Mouse (Mus musculus): ENCODE results near the gene Ppil1. TPM values are rescaled to one million over a fixed set of nuclear protein-coding genes. Genes with fewer than 3 reads are reported as not detected.

The Ppil1 gene
- polyA plus RNA-seq, 1 experiment from 2014 or later = 151 TPM

DNA sequence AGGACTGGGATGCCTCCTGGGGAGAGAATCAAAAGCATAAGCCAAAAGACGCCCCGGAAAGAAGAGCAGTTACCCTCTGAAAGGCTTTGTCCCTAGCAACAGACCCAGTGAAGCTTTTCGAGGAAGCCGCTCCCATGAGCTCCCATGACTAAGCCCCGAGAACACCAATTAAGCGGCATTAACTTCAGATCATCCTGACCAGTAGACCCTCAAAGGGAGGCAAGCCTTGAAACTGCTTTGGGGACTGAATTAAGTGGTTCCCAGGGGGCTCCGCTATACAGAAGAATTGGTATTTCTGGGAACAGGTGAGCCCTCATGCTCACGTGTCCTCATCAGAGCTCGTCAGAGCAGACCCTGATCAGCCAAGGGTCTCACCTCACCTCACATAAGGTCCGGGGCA, 49.3 kb downstream of the Ppil1 start:
- 0 out of 2 replicates have a peak overlapping the region, but pooled peaks have one; percentile 35 for H3K9ac ChIP-seq
- ATAC-seq = no peak
- peak overlapping the region; percentile 47; the same call in 1 of the 2 replicates for H3K4me2 ChIP-seq

DNA sequence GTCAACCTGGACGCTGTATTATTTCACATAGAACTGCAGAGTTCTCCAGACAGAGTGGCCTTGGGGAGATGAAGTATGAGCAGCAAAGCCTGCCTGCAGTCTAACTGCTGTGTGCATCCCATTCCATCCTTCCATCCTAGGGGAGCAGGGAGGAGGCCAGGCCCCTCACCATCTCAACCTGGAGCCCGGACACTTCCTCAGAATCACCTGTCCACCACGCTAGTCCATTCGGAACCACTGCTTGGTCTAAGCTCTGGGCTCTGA, 49.9 kb downstream of the Ppil1 start:
- peak; percentile 23; the same call in 1 of the 2 replicates for ATAC-seq
- Histone ChIP-seq H3K36me3 (ENCODE audit: poor library complexity, severe bottlenecking) (no peaks in the 10 kb centered on the region), H3K9ac (peak overlapping the region; percentile 35; the same call in 1 of the 2 replicates), H3K9me3 (replicated peaks) (no peaks in the 10 kb centered on the region), H3K27me3 (0 out of 2 replicates have a peak, but pooled peaks cover 3% of the 10 kb centered on the region), H3K4me2 (peak overlapping the region; percentile 47), H3K4me3 (no peak overlapping the region), H3K4me1 (peaks cover 40% of the 10 kb centered on the region), H3K27ac (peak overlapping the region; percentile 66)
- WGBS = 27% methylated on average over 4 of the region's 4 CpGs

More for the DNA sequence above, 49.3 kb downstream of the Ppil1 start:
- WGBS = 6% methylated on average over 10 of the region's 10 CpGs
- Histone ChIP-seq H3K4me3 (no peak overlapping the region), H3K9me3 (replicated peaks) (no peaks in the 10 kb centered on the region), H3K27me3 (0 out of 2 replicates have a peak, but pooled peaks cover 3% of the 10 kb centered on the region), H3K4me1 (peaks cover 40% of the 10 kb centered on the region), H3K27ac (peak overlapping the region; percentile 66), H3K36me3 (ENCODE audit: poor library complexity, severe bottlenecking) (no peaks in the 10 kb centered on the region)

DNA sequence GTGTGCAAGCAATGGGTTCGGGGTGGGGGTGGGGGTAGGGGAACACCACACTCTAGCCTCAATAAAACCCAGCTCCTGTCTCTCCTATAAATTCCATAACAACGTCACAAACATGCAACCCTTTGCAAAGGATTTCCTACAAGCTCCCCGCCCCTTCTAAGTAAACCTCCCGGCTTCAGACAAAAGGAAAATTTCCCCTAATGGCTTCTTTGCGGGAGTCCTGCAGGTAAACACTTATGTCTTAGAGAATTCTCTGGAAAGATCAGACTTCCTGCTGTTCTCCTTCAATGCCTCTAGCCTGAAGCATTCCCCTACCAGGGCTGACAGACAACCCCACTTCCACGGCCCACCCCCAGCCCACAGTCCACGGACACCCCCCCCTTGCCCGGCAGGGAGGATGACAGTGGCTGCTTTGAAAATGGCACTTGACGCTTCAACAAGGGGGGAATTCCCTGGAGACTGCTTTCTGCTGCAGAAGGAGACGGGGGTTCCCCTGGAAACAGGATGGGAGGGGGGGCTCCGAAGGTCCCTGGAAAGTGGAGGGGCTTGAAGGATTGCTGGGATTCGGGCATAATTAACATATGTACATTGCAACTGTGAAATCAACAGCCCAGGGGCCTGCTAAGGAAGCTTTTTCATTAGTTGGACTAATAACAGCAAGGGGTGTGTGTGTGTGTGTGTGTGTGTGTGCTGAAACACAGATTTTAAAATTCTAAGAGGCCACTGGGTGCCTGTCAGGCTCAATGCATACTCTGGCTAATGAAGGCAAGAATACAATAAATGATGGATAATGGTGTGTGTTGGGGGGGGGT, 50.4 kb downstream of the Ppil1 start:
- peak; percentile 64 for ATAC-seq
- peaks cover 40% of the 10 kb centered on the region for H3K4me1 ChIP-seq
- peak overlapping the region; percentile 66 for H3K27ac ChIP-seq
- peak overlapping the region; percentile 35; the same call in 1 of the 2 replicates for H3K9ac ChIP-seq
- no peaks in the 10 kb centered on the region for H3K36me3 ChIP-seq (ENCODE audit: poor library complexity, severe bottlenecking)
- H3K4me2 ChIP-seq = peak overlapping the region; percentile 47
- H3K4me3 ChIP-seq = no peak overlapping the region
- H3K27me3 ChIP-seq = 0 out of 2 replicates have a peak, but pooled peaks cover 3% of the 10 kb centered on the region
- 2% methylated on average over 12 of the region's 12 CpGs for WGBS
- no peaks in the 10 kb centered on the region for H3K9me3 ChIP-seq (replicated peaks)

DNA sequence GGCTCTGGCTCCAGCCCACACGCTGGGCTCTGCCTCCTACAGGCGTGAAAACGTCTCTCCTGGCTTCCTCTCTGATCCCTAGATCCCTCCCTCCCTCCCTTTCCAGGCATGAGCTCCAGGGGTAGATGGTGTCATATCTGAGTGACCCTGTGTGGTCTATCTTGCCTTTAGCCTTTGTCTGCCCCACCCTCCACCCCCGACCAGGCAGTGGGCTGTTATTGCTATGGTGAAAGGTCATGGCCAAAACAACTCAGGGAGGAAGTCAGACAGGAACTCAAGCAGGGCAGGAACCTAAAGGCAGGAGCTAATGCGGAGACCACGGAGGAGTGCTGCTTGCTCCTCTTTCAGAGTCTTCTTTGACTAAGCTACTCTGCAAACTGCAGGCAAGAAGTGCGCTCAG, 52.1 kb downstream of the Ppil1 start:
- no peak for ATAC-seq
- Histone ChIP-seq H3K27me3 (0 out of 2 replicates have a peak, but pooled peaks cover 3% of the 10 kb centered on the region), H3K4me3 (no peak overlapping the region), H3K27ac (no peak overlapping the region), H3K4me1 (peaks cover 40% of the 10 kb centered on the region), H3K9ac (no peak overlapping the region), H3K36me3 (ENCODE audit: poor library complexity, severe bottlenecking) (no peaks in the 10 kb centered on the region), H3K4me2 (no peak overlapping the region), H3K9me3 (replicated peaks) (no peaks in the 10 kb centered on the region)
- WGBS = 57% methylated on average over 7 of the region's 7 CpGs

DNA sequence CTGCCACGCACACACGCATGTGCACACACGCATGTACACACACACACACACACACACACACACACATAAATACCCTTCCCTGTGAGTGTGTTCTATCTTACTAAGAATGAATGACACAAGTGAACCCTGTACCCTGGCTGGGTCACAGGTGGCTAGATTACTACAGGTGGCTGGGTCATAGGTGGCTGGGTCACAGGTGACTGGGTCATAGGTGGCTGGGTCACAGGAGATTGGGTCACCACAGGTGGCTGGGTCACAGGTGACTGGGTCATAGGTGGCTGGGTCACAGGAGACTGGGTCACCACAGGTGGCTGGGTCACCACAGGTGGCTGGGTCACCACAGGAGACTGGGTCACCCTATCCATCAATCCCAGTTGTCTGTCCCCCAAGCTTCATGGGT, 53.9 kb downstream of the Ppil1 start:
- 97% methylated on average over 3 of the region's 3 CpGs for WGBS
- no peak overlapping the region for H3K4me2 ChIP-seq
- H3K4me3 ChIP-seq = no peak overlapping the region
- H3K9me3 ChIP-seq (replicated peaks) = no peaks in the 10 kb centered on the region
- peaks cover 25% of the 10 kb centered on the region for H3K4me1 ChIP-seq
- no peak overlapping the region for H3K9ac ChIP-seq
- H3K36me3 ChIP-seq (ENCODE audit: poor library complexity, severe bottlenecking) = no peaks in the 10 kb centered on the region
- no peaks in the 10 kb centered on the region for H3K27me3 ChIP-seq
- H3K27ac ChIP-seq = no peak overlapping the region
- no peak for ATAC-seq

DNA sequence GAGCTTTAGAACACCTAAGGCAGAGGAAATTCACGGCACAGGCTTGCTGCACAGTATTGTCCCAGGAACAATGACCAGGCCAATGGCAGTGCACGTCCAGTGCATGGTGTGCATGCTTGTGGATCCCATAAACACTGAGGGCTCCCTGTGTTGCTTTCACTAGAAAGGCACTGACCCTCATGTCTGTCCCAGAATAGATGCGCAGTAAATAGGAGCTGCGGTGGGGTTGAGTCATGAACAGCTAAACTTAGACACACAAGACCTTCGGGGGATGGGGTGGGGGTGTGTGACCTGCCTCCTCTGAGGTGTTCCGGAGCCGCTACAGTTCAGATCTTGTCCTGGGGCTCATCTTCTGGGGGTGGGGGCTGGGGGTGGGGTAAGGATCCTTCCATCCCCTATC, 57.9 kb downstream of the Ppil1 start:
- Histone ChIP-seq H3K4me2 (no peak overlapping the region), H3K27ac (no peak overlapping the region), H3K9me3 (replicated peaks) (no peaks in the 10 kb centered on the region), H3K27me3 (no peaks in the 10 kb centered on the region), H3K4me3 (no peak overlapping the region), H3K9ac (no peak overlapping the region), H3K4me1 (no peaks in the 10 kb centered on the region), H3K36me3 (ENCODE audit: poor library complexity, severe bottlenecking) (no peaks in the 10 kb centered on the region)
- 81% methylated on average over 7 of the region's 7 CpGs for WGBS
- ATAC-seq = no peak

DNA sequence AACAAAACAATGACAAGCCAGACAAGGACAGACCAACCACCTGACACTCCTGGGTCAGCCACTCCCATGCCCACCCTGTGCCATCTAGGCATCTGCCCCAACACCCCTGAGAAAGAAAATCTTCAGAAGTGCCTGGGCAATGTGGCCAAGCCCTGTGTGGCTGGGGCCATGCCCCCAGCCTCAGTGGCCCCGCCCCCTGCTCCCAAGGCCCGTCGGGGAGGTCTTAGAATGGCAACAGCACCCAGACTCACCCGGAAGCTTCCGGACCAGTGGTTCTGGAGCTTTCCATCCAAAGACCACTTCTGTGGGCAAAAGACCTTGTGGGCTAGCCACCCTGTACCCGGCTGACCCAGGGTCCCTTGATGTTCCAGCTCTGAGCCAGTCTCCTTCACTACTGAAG, 61.4 kb downstream of the Ppil1 start:
- 90% methylated on average over 6 of the region's 6 CpGs for WGBS
- no peak overlapping the region for H3K27ac ChIP-seq
- no peaks in the 10 kb centered on the region for H3K9me3 ChIP-seq (replicated peaks)
- H3K4me2 ChIP-seq = no peak overlapping the region
- no peaks in the 10 kb centered on the region for H3K27me3 ChIP-seq
- no peak for ATAC-seq
- no peak overlapping the region for H3K9ac ChIP-seq
- peaks cover 12% of the 10 kb centered on the region for H3K4me1 ChIP-seq
- no peaks in the 10 kb centered on the region for H3K36me3 ChIP-seq (ENCODE audit: poor library complexity, severe bottlenecking)
- no peak overlapping the region for H3K4me3 ChIP-seq

Other genes starting within 250 kb of the Ppil1 start
- 751 and 753 TPM in 2 replicates for gene Srsf3, start 231.6 kb downstream of the Ppil1 start, polyA plus RNA-seq (2015; fragmentation: Nextera tagmentation; extraction: Ambion mirVana)
- gene Cdkn1a, start 173.2 kb downstream of the Ppil1 start, polyA plus RNA-seq (2015; fragmentation: Nextera tagmentation; extraction: Ambion mirVana) = 29.3 and 38.6 TPM in 2 replicates
- gene Rab44, start 150.0 kb downstream of the Ppil1 start, polyA plus RNA-seq (2015; fragmentation: Nextera tagmentation; extraction: Ambion mirVana) = 0.18 TPM in 1 of 2 replicates, not detected in the other
- 13.0 and 18.3 TPM in 2 replicates for gene Cpne5, start 26.0 kb downstream of the Ppil1 start, polyA plus RNA-seq (2015; fragmentation: Nextera tagmentation; extraction: Ambion mirVana)
- gene BC004004, start 4.6 kb upstream of the Ppil1 start, polyA plus RNA-seq (2015; fragmentation: Nextera tagmentation; extraction: Ambion mirVana) = 78.7 and 83.5 TPM in 2 replicates
- 1.5 and 1.7 TPM in 2 replicates for gene Pi16, start 53.5 kb upstream of the Ppil1 start, polyA plus RNA-seq (2015; fragmentation: Nextera tagmentation; extraction: Ambion mirVana)
- 378 and 381 TPM in 2 replicates for gene Mtch1, start 83.7 kb upstream of the Ppil1 start, polyA plus RNA-seq (2015; fragmentation: Nextera tagmentation; extraction: Ambion mirVana)
- 2.6 and 3.0 TPM in 2 replicates for gene Fgd2, start 96.7 kb upstream of the Ppil1 start, polyA plus RNA-seq (2015; fragmentation: Nextera tagmentation; extraction: Ambion mirVana)
- gene Pim1, start 226.6 kb upstream of the Ppil1 start, polyA plus RNA-seq (2015; fragmentation: Nextera tagmentation; extraction: Ambion mirVana) = 21.0 and 22.0 TPM in 2 replicates